Mouse (Mus musculus): ENCODE measurements around the gene Obp2b.
"Not testable (repeated sequence)": the region's sequence is repeated elsewhere in the genome, so short reads cannot be mapped to it uniquely, and the experiment has no call there.

Obp2b gene

DNA sequence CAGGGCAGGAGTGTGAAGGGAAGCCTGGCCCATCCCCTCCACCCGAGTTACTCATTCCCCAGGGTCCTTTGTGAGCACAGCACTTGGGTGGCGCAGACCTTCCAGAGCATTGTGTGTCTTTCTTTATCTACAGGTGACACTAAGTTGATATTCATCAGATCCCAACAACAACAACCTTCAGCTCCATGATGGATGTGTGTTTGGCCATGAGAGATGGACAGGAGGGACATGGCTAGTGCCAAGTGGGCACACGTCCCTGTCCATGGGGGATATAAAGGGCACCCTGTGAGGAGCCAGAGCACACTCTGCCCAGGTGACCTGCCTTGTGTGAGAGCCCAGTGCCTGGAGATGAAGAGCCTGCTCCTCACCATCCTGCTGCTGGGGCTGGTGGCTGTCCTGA is at the start of gene Obp2b:
Obp2b (plus strand) TSS at position 301 of the 400 bp plus-strand sequence.
- CTCF ChIA-PET: not testable (repeated sequence)

- CTCF ChIA-PET: interaction anchor here (1.2 kb wide), 1 partner anchor 37 kb away, joined by 3 read pairs; no protein-coding TSS in a partner anchor
Observed at GRCm38 (mm10) chr2:25694605-25695004, 42.2 kb upstream of the Obp2b start.

DNA sequence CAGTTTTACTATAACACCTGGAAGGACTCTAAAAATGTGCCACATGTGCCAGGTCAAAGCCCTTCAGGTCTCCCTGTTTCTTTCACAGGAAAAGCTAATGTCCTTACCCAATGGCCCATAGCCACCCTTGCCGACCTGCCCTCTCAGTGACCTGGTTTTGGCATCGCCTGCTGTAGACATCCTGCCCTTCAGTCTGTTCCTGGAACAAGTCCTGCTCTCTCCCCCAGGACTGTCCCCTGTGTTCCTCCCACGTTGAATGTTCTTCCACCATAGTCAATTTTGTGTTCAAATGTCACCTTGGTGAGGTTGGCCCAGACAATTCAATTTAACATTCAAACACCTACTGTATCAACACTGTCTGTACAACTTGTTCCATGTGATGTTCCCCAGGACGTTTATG is 39.9 kb upstream of the Obp2b start:
- CTCF ChIA-PET: no interaction called here

- CTCF ChIA-PET: no interaction called here
Observed at GRCm38 (mm10) chr2:25698696-25699095, 38.1 kb upstream of the Obp2b start.

- CTCF ChIA-PET: not testable (repeated sequence)
Observed at GRCm38 (mm10) chr2:25699743-25700142, 37.1 kb upstream of the Obp2b start, which contains the start of gene Obp2a. Obp2a (plus strand) TSS chr2:25700043.

- CTCF ChIA-PET: no interaction called here
Observed at GRCm38 (mm10) chr2:25701001-25701400, 35.8 kb upstream of the Obp2b start.

GRCm38 (mm10) chr2:25703706-25704105 is 33.1 kb upstream of the Obp2b start:
- CTCF ChIA-PET: no interaction called here

DNA sequence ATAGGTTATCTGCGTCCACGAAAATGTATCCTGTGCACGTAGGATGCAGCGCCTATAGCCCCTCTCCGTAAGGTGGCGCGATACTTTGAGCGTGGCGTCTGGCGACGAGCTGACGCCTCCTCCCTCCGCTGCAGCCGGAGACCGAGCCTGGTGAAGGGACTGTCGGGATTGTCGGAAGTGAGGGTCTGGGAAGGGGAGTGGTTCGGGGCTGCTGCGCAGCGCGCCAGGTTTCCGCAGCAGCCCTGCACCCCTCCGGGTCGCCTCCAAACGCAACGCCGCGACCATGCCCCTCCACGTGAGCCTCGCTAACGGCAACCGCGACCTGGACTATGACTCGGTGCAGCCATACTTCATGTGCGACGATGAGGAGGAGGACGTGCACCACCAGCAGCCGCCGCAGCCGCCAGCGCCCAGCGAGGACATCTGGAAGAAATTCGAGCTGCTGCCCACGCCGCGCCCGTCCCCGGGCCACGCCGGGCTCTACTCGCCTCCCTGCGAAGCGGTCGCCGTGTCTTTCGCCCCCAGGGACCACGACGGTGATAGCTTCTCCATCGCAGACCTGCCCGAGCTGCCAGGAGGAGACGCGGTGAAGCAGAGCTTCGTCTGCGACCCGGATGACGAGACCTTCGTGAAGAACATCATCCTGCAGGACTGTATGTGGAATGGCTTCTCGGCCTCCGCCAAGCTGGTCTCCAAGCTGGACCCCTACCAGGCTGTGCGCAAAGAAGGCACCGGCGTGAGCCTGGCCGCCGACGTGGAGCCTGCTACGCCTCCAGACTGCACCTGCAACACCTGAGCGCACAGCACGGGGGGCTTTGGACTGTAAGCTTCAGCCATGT is 29.9 kb upstream of the Obp2b start, which contains the start of gene Bmyc:
Bmyc (plus strand) TSS at position 97 of the 839 bp plus-strand sequence.
- CTCF ChIA-PET: no interaction called here

GRCm38 (mm10) chr2:25708121-25708520 is 28.7 kb upstream of the Obp2b start:
- CTCF ChIA-PET: no interaction called here

DNA sequence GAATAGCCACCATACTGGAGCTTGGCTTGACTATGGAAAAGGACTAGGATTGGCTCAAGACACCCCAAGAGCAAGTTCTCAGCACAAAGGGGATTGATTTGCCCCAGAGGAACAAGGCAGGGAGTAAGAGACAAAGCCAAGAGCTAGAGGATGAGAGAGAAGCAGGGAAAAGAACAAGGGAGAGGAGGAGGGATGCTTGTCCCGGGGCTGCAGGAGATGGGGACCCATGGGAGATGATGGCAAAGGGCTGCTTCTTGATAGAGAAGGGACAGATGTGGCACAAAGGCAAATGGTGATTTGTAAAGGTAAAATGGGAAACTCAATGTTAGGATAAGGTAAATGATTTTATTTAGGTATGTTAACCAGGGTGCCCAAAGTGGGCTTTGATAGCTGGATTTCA is 27.8 kb upstream of the Obp2b start:
- CTCF ChIA-PET: not testable (repeated sequence)

GRCm38 (mm10) chr2:25709791-25710190 is 27.0 kb upstream of the Obp2b start:
- CTCF ChIA-PET: not testable (repeated sequence)

GRCm38 (mm10) chr2:25711641-25712040 is 25.2 kb upstream of the Obp2b start:
- CTCF ChIA-PET: not testable (repeated sequence)

DNA sequence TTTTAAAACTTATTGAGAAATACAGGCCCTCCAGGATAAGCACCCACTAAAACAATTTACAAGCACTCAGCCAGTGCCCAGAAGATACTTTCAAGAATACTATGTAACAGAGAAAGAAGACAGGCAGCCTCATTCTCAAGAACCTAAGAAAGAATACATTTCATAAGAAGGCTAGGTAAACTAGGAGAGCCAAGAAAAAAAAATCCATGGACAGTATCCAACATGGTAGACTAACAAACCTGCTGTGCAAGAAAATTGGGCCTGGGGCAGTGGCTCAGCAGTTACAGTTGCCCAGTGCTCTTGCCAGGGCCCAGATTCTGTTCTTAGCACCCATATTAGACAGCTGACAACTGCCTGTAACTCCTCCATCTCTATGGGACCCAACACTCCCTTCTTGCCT is 19.6 kb upstream of the Obp2b start:
- CTCF ChIA-PET: no interaction called here

DNA sequence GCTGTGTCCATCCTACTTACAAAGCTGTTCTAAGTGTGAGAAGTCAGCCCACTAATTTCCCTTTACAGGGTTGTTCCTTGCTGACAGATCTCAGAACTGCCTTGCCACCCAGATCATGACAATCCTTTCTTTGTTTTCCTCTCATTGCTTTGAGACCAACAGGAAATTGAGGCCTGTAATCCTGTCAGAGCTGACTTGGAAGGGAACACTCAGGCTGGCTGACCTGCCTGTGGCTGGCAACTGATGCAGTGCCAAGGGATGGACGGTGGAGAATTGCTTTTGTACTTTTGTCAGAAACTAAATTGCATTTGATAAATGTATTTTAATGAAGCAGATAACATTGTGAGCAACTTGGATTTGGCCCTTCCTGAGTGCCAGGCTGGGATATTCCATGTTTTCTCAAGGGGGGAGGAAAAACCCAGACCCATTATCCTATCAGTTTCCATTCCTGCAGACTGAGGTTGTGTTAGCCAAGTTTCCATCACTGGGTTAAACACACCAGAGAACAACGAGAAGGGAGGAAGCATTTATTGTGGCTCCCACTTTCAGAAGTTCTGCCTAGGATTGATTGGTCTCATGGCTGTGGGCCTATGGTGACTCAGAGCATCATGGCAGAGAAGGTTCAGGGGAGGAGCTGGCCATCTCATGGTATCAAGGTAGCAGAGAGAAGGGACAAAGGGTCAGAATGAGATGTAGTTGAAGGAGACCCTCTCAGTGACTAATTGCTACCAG is 3.4 kb upstream of the Obp2b start:
- CTCF ChIA-PET: no interaction called here

- CTCF ChIA-PET: no interaction called here
Observed at GRCm38 (mm10) chr2:25741671-25742070, 4.9 kb downstream of the Obp2b start.

- CTCF ChIA-PET: interaction anchor here (0.7 kb wide), 1 partner anchor 12 kb away, joined by 8 read pairs; no protein-coding TSS in a partner anchor
Observed at GRCm38 (mm10) chr2:25754201-25754600, 17.4 kb downstream of the Obp2b start.

DNA sequence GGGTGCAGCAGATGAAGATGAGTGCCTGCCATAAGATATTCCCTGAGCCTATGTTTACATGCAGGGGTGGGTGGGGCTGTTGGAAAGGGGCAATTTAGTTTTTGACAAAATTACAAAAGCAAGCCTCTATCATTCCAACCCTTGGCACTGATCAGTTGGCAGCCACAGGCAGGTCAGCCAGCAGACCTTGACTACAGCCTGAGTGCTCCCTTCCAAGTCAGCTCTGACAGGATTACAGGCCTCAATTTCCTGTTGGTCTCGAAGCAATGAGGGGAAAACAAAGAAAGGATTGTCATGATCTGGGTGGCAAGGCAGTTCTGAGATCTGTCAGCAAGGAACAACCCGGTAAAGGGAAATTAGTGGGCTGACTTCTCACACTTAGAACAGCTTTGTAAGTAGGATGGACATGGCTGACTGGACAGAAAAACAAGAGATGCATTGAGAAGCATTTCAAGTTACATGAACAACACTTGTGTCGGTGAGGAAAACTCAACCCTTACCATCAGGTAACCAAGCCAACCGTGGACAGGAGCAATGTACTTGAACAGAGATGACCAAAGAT is 21.3 kb downstream of the Obp2b start:
- CTCF ChIA-PET: no interaction called here

GRCm38 (mm10) chr2:25765269-25765668 is 28.5 kb downstream of the Obp2b start, which contains the start of gene Lcn3:
Lcn3 (plus strand) TSS chr2:25765569.
- CTCF ChIA-PET: no interaction called here

DNA sequence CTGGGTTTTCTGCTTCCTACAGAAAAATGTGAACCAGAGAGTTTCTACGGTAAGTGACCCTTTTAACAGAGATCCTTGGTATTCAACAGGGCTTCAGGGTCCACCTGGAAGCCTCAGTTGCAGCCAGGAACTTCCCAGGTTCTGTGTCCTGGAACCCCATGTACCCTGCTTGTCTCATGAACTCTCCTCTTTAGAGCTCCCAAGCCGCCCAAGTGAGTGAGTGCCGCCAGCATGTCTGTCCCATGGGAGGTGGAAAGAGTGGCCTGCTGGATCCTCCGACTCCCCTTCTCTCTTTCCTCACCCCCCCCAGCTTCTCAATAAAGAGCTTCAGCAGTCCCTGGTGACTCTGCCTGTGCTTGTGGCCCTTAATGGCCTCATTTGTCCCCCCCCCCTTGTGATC is 31.0 kb downstream of the Obp2b start:
- CTCF ChIA-PET: no interaction called here

- CTCF ChIA-PET: no interaction called here
Observed at GRCm38 (mm10) chr2:25773507-25773906, 36.7 kb downstream of the Obp2b start.

DNA sequence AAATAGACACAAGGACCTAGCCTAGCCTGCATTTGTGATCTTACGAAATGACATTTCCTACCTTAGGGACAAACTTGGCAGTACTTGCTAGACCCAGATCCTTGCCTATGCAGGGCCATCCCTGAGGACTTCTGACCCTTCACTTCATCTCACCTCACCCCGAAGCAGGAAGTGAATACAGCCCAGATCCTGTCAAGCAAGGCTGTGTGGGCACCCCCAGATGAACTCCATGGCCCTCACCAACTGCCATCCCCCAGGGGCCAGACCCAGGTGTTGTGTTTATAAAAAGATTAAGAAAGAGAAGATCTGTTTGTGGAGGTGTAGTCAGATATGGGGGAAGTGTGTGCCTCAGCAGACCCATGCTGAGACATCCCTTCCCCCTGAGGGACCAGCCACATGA is 37.8 kb downstream of the Obp2b start:
- CTCF ChIA-PET: no interaction called here

- CTCF ChIA-PET: no interaction called here
Observed at GRCm38 (mm10) chr2:25775991-25776390, 39.2 kb downstream of the Obp2b start.

DNA sequence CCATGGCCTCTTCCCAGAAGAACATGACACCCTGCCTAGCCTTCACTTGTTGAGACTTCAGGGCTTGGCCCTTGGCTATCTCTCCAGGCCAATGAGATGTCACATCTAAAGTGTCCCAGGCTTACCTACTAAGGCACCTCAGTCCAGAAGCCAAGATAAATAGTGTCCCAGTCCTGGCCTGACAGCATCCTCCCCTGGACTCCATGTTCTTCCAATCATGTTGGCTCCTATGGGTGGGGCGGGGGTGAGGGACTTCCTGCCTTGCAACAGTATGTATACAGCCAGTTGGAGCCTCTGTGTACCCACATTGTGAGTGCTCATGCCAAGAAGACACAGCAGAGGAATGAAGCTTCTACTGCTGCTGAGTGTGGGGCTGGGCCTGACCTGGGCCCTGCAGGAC is 39.9 kb downstream of the Obp2b start, which contains the start of gene Lcn11:
Lcn11 (plus strand) TSS at position 301 of the 400 bp plus-strand sequence.
- CTCF ChIA-PET: no interaction called here
